Mouse (Mus musculus) hindbrain, postnatal 0 days (tissue): Measurements from ENCODE around the gene 4930467E23Rik. TPM values are rescaled to one million over a fixed set of nuclear protein-coding genes. Genes with fewer than 3 reads are reported as not detected.
"Not testable (repeated sequence)": the region's sequence is repeated elsewhere in the genome, so short reads cannot be mapped to it uniquely, and the experiment has no call there.

Experiments
- ATAC-seq: fragments of 200-750 bp; cut with Nextera tagmentation; 2 replicates; pipeline ENCODE4 v1.8.0; 2017; ENCODE audit warnings: mild to moderate bottlenecking, moderate TSS enrichment, moderate library complexity
- DNase-seq: peaks from one replicate; pipeline ENCODE4 v3.0.0-alpha.2; 2015; ENCODE audit warnings: low spot score
- H3K27ac ChIP-seq: fragments of 300-500 bp; sonication (generic); 2 replicates; pipeline ENCODE4 v1.5.1; 2014; ENCODE audit warnings: mild to moderate bottlenecking
- H3K27me3 ChIP-seq: fragments of 300-500 bp; sonication (generic); 2 replicates; pipeline ENCODE4 v1.6.1; 2014; ENCODE audit warnings: low read length, mixed read lengths; ENCODE audit not compliant: insufficient read depth
- H3K36me3 ChIP-seq: fragments of 300-500 bp; sonication (generic); 2 replicates; pipeline ENCODE4 v1.6.1; 2014; ENCODE audit warnings: low read length, mixed read lengths; ENCODE audit not compliant: insufficient read depth
- H3K4me1 ChIP-seq: fragments of 300-500 bp; sonication (generic); 2 replicates; pipeline ENCODE4 v1.6.1; 2014; ENCODE audit warnings: antibody characterized with exemption, low read length, mixed read lengths; ENCODE audit not compliant: insufficient read depth
- H3K4me2 ChIP-seq: fragments of 300-500 bp; sonication (generic); 2 replicates; pipeline ENCODE4 v1.6.1; 2014; ENCODE audit warnings: low read depth, mild to moderate bottlenecking, low read length, moderate library complexity, mixed read lengths
- H3K4me3 ChIP-seq: fragments of 300-500 bp; sonication (generic); 2 replicates; pipeline ENCODE4 v1.5.1; 2014; ENCODE audit warnings: low read length
- H3K9ac ChIP-seq: fragments of 300-500 bp; sonication (generic); replicated peaks from 2 replicates; pipeline ENCODE4 v1.6.1; 2014; ENCODE audit warnings: mild to moderate bottlenecking, low read length, moderate library complexity, mixed read lengths
- H3K9me3 ChIP-seq: fragments of 300-500 bp; sonication (generic); 2 replicates; pipeline ENCODE4 v1.6.1; 2016; ENCODE audit warnings: low read length, mixed read lengths
- WGBS: fragments of 180-500 bp; shearing (Covaris S2); extraction: QIAGEN DNeasy Blood & Tissue Kit; methylation state at CpG from one replicate; pipeline ENCODE4 v1.1.7; 2014; 5-methylcytosine and 5-hydroxymethylcytosine counted together
- polyA plus RNA-seq: library from polyadenylated mRNA; unstranded; fragments of >200 nt; fragmentation: Nextera tagmentation; extraction: Ambion mirVana; gene quantifications from 2 replicates; pipeline ENCODE4 v1.2.1, GENCODE M21; 2015
- total RNA-seq: library from RNA; depleted of rRNA; stranded (reverse); fragments of >200 nt; gene quantifications from 2 replicates; pipeline ENCODE4 v1.2.3, GENCODE M21; 2014

4930467E23Rik gene
- total and polyA plus RNA-seq, 2 experiments from 2014 or later, result not detected

DNA sequence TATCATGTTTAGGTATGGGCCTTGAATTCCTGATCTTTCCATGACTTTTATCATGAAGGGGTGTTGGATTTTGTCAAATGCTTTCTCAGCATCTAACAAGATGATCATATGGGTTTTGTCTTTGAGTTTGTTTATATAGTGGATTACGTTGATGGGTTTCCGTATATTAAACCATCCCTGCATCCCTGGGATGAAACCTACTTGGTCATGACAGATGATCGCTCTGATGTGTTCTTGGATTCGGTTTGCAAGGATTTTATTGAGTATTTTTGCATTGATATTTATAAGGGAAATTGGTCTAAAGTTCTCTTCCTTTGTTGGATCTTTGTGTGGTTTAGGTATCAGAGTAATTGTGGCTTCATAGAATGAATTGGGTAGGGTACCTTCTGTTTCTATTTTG is 44.1 kb downstream of the 4930467E23Rik start:
- not testable (repeated sequence) for H3K27ac ChIP-seq, H3K36me3 ChIP-seq, ATAC-seq, H3K4me3 ChIP-seq, H3K4me1 ChIP-seq, DNase-seq, H3K27me3 ChIP-seq, H3K9ac ChIP-seq, H3K9me3 ChIP-seq, H3K4me2 ChIP-seq
- 82% methylated on average over 4 of the region's 4 CpGs for WGBS

DNA sequence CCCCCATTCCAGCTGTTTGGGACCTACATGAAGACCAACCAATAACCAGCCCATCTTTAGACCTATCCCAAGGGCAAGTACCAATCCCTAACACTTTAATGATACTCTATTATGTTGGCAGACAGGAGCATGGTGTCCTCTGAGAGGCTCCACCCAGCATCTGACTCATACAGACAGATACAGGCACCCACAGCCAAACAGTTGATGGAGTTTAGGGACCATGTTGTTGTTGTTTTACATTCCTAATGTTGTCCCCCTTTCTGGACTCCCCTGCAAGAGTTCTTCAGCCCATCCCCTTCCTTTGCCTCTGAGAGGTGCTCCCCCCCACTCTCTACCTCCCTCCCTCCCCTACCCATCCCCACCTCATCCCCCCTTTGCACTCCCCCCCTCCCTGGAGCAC is 46.9 kb downstream of the 4930467E23Rik start:
- not testable (repeated sequence) for H3K9ac ChIP-seq, H3K36me3 ChIP-seq, DNase-seq, H3K9me3 ChIP-seq, H3K27me3 ChIP-seq, H3K4me2 ChIP-seq, H3K4me1 ChIP-seq, H3K27ac ChIP-seq, ATAC-seq, H3K4me3 ChIP-seq

DNA sequence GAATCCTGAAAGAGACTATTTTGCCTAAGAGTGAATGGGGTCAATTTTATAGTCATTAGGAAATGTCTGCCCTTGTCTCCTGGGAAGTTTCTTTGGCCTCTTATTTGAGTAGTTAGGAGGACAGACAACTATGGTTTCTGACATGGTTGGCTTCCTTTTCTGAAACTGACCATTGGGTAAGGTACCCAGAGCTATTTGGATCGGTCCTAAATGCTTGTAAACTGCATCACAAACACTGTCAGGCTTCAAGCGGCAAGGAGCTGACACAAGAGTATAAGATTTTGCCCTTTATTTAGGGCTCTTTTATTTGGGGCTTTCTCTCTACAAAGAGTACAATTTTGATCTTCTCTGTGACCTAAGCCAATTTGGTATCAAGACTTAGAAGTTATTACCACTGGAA is 48.1 kb downstream of the 4930467E23Rik start:
- H3K27me3 ChIP-seq, H3K4me3 ChIP-seq, H3K4me2 ChIP-seq, H3K4me1 ChIP-seq, H3K27ac ChIP-seq, ATAC-seq, H3K9ac ChIP-seq, H3K9me3 ChIP-seq, H3K36me3 ChIP-seq: not testable (repeated sequence)
- WGBS, result 41% methylated on average over 2 of the region's 2 CpGs
- peak; percentile 1 for DNase-seq

DNA sequence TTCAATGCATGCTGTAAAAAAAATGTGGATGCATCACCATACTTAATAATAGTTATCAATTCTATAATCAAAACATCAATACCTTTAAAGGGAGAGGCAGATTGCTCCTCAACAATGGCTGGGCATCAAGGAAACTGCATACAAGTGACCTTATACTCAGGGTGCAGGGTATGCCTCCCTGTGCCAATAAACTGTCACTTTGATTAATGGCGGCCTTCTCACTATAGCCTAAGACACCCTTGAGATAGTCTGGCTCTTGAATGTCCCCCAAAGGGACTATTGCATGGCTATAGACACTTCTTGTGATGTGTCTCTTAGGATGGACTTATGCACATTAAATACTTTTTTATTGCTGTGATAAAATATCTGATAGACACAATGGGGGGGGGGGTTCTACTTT is 48.8 kb downstream of the 4930467E23Rik start:
- not testable (repeated sequence) for H3K9me3 ChIP-seq, H3K27me3 ChIP-seq, H3K4me1 ChIP-seq, H3K9ac ChIP-seq, H3K36me3 ChIP-seq, H3K4me3 ChIP-seq, ATAC-seq, H3K4me2 ChIP-seq, DNase-seq, H3K27ac ChIP-seq
- WGBS, result 45% methylated on average over 1 of the region's 1 CpGs

DNA sequence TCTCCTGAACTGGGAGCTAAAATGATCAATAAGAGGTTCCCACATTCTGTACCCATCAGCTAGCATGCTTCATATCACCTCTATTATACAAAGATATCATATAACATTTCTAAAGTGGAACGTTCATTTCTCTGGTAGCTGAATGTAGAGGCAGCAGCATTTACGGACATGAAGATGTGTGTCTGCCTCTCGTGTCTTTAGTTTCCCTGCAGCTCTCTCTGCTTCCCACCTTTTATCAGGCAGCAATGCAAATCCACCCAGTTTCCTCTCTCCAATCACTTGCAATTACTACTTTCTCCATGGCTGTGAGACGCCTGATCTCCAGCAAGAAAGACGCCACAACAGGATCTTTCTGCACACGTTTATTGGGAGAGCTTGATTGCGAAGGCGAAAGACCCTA is 49.5 kb downstream of the 4930467E23Rik start:
- WGBS, result 92% methylated on average over 8 of the region's 8 CpGs
- not testable (repeated sequence) for ATAC-seq, DNase-seq, H3K27ac ChIP-seq, H3K36me3 ChIP-seq, H3K4me2 ChIP-seq, H3K4me3 ChIP-seq, H3K9ac ChIP-seq, H3K9me3 ChIP-seq, H3K4me1 ChIP-seq, H3K27me3 ChIP-seq

DNA sequence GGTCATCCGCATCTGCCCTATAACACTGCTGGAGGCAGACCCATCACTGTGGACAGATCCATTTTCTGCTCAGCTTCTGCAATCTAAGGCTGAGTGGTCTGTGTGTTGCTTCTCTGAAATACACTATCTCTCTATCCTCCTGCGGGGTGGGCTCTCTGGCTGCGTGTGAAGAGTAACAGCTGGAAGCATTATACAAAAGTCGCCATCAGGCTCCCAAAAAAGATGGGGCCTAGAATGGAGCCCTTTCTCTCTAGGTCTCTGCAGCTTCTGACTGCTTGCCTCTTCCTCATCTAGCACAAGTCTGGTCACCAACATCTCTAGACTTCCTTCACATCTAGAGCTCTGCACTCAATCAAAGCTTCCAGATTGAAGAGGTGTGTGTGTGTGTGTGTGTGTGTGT is 50.8 kb downstream of the 4930467E23Rik start:
- H3K36me3 ChIP-seq, H3K9ac ChIP-seq, DNase-seq, H3K4me2 ChIP-seq, H3K4me3 ChIP-seq, H3K9me3 ChIP-seq, H3K27me3 ChIP-seq, H3K27ac ChIP-seq, H3K4me1 ChIP-seq, ATAC-seq: not testable (repeated sequence)
- 90% methylated on average over 4 of the region's 4 CpGs for WGBS

DNA sequence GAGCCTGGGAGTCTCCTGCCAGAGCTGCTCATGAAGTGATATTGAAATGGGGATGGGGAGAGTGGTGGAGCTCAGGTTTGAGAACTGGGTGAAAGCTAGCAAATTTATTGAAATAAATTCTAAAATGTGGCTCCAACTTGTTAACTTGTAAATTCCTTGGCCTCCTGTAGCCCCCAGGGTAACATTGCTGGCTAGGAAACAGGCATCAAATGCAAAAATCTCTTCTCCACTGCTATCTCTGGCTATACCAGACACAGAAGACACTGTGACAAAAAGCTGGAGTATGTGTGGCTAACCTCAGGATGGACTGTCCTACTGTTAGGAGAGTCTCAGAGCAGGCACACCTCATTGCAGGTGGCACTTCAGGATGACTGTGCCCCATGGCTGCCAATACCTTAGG is 51.3 kb downstream of the 4930467E23Rik start:
- H3K4me1 ChIP-seq, H3K27me3 ChIP-seq, DNase-seq, H3K27ac ChIP-seq, H3K36me3 ChIP-seq, ATAC-seq, H3K4me2 ChIP-seq, H3K9me3 ChIP-seq, H3K9ac ChIP-seq, H3K4me3 ChIP-seq: not testable (repeated sequence)

DNA sequence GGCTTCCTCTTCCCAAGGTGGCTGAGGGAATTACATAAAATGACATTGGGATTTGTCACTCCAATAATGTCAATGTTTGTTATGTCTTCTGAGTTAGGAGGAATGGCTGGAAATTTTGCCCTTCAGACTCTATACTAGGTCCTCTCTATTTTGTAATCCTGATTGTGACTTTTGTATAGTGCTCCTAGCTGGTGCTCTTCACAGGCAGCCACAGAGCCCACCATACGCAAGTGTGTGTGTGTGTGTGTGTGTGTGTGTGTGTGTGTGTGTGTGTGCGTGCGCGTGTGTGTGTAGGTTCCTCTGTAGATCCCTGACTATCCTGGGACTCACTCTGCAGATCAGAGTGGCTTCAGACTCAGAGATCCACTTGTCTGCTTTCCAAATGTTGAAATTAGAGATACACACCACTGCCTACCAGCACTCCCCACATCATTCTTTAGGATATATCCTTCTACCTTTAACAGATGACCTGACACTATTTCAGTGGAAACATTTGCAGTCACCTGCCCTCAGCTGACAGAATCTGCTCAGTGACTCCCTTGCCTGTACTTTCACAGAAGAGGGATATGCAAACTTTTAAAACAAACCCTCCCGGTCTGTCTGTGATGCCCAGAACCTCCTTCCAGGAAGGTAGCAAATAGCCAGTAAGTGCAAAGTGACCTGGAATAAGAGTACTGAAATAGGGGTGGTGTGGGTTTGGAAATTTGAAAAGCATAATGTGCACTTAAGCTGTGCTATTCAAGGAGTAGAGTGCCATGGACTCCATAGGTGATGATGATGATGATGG is 52.1 kb downstream of the 4930467E23Rik start:
- not testable (repeated sequence) for H3K36me3 ChIP-seq, H3K4me3 ChIP-seq, ATAC-seq, H3K9ac ChIP-seq, H3K9me3 ChIP-seq, H3K4me1 ChIP-seq, H3K27ac ChIP-seq, DNase-seq, H3K27me3 ChIP-seq, H3K4me2 ChIP-seq
- WGBS, result 90% methylated on average over 5 of the region's 5 CpGs

DNA sequence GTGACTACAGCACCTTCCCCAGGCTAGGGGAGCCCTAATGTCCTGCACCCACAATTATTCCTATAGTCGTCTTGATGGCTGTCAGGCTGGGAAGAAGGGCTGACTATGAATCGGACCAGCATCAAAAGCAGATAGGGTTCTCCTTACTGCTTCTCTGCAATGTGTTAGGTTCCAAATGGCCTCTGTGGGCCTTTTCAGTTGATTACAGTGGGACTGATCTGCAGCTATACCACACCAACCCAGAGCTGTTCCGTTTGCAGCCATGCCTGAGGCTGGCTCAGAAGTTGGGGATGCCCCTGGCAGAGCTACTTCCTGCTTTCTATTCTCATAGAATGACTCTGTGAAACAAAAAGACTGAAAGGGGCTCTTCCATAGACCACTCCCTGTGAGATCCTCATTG is 53.4 kb downstream of the 4930467E23Rik start:
- not testable (repeated sequence) for H3K4me2 ChIP-seq, H3K27me3 ChIP-seq, H3K9ac ChIP-seq, H3K9me3 ChIP-seq, H3K27ac ChIP-seq, ATAC-seq, DNase-seq, H3K36me3 ChIP-seq, H3K4me3 ChIP-seq, H3K4me1 ChIP-seq
- WGBS, result 88% methylated on average over 3 of the region's 3 CpGs

DNA sequence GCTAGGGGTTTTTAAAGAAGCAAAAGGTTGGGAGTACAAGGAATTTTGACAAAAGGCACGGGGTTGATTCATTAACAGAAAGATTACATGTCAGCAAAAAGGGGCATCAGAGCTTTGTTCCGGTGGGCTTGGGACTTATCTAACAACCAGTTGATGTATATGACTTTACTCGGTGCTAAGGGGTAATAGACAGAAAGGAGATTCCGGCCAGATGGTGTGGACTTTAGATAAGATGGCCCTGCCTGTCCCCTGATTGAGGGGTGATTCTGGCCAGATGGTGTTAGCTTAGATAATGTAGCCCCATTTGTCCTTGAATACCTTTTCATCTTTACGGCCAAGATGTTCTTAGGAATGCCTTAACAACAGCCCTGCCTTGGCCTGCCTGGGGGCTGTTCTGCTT is 54.5 kb downstream of the 4930467E23Rik start:
- H3K9ac ChIP-seq, H3K27ac ChIP-seq, H3K36me3 ChIP-seq, DNase-seq, H3K4me2 ChIP-seq, H3K27me3 ChIP-seq, H3K4me1 ChIP-seq, H3K4me3 ChIP-seq, ATAC-seq, H3K9me3 ChIP-seq: not testable (repeated sequence)
- no CpG with 5 or more reads among the region's 5 CpGs for WGBS
